Mouse (Mus musculus) macrophage (primary cell): ENCODE measurements around the gene Vcl. TPM values are rescaled to one million over a fixed set of nuclear protein-coding genes. Genes with fewer than 3 reads are reported as not detected.

Experiments
- H3K27ac ChIP-seq: fragments of 350-480 bp; formaldehyde crosslinking; 2 replicates; pipeline ENCODE4 v1.9.0; 2021
- H3K36me3 ChIP-seq: fragments of 350-480 bp; formaldehyde crosslinking; 2 replicates; pipeline ENCODE4 v1.9.0; 2021; ENCODE audit errors: inconsistent target
- H3K4me3 ChIP-seq: fragments of 350-480 bp; formaldehyde crosslinking; 2 replicates; pipeline ENCODE4 v1.9.0; 2021; ENCODE audit errors: inconsistent target
- H3K79me2 ChIP-seq: fragments of 350-480 bp; formaldehyde crosslinking; 2 replicates; pipeline ENCODE4 v1.9.0; 2021; ENCODE audit errors: inconsistent target
- WGBS: methylation state at CpG from one replicate; pipeline ENCODE4 v1.1.7; 2026; ENCODE audit warnings: inconsistent platforms; ENCODE audit not compliant: missing documents; 5-methylcytosine and 5-hydroxymethylcytosine counted together
- polyA plus RNA-seq: library from polyadenylated mRNA; stranded (reverse); fragments of 250-400 nt; gene quantifications from 3 replicates; pipeline ENCODE4 v1.2.4, GENCODE M21; 2018; ENCODE audit warnings: inconsistent platforms

Vcl gene
- polyA plus RNA-seq, 1 experiment from 2014 or later: 27.3 TPM

DNA sequence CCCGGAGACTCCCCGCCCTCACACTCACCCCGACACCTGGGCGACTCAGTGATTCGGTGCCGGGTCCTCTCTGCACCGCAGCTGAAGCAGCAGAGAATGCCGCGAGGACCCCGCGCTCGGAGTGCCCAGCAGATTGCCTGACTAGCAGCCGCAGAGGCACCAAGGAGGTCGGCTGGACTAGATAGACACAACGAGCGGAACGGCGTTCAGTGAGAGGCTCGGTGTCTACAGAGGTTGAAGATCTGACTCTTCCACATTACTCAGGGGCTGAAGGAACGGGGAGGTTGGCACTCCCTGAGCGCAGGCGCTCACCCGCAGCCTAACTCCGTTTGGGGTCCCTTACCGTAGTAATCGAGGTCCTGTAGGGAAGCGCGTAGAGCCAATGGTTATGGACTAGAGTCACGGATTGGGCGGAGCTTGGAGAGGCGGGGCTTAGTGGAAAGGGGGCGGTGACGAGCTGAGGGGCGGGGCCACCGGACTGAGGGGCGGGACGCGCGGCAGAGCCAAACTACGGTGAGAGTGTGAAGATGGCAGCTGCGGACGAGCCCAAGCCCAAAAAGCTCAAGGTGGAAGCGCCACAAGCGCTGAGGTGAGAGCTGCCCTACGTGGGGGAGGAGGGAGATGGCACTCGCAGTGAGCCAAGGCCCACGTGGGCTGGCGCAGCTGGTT, 123.0 kb downstream of the Vcl start, which contains the start of the genes Ap3m1 and Adk:
Gene Ap3m1 (minus strand): TSS at position 397 of the 669 bp plus-strand sequence.
Gene Adk (plus strand): TSS at position 463 of the 669 bp plus-strand sequence.
- Histone ChIP-seq H3K27ac (peak within 1 kb of the TSS; percentile 91), H3K4me3 (peak within 1 kb of the TSS; percentile 98), H3K36me3 (no peaks in the 10 kb centered on the region), H3K79me2 (peaks cover 46% of the 10 kb centered on the region)
- under 1% methylated on average over 45 of the region's 48 CpGs for WGBS

DNA sequence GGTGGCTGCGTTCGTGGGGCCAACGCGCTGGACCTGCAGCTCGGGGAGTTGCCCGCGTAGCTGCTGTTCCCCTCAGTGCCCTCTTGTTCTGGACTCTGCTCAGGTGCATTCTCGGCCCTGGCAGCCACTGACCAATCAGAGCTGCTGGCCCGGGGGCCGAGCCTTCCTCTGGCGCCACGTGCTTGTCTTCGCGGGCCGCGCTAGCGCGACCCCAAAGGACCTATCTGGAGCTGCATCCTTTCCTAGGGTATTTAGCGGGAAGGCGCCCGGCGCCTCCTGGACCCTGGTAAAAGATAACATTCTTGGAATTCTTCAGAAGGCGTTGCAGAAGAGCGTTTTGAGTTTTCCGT, 123.6 kb downstream of the Vcl start:
- under 1% methylated on average over 24 of the region's 25 CpGs for WGBS
- Histone ChIP-seq H3K27ac (no peak overlapping the region), H3K36me3 (no peaks in the 10 kb centered on the region), H3K79me2 (peaks cover 41% of the 10 kb centered on the region), H3K4me3 (peak overlapping the region; percentile 98)

DNA sequence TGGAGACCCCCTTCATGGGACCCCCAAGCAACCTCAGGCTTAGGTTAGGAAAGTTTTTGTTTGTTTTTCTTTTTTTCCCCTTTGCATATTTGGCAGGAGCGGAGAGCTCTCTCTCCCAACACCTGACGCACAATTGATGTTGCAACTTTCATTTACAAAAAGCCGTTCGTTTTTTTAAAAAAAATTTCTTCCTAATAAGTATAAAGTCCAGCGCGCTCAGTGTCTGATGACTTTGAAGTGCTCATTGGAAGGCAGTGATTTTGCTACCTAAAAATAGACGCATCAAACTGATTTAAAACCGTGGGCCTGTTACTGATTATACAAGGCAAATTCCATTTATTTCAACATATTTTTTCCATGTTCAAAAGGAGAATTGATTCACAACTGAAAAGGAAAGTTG, 124.0 kb downstream of the Vcl start:
- peaks cover 37% of the 10 kb centered on the region for H3K79me2 ChIP-seq
- peak overlapping the region; percentile 98 for H3K4me3 ChIP-seq
- H3K27ac ChIP-seq: no peak overlapping the region
- WGBS: 7% methylated on average over 8 of the region's 8 CpGs
- no peaks in the 10 kb centered on the region for H3K36me3 ChIP-seq

DNA sequence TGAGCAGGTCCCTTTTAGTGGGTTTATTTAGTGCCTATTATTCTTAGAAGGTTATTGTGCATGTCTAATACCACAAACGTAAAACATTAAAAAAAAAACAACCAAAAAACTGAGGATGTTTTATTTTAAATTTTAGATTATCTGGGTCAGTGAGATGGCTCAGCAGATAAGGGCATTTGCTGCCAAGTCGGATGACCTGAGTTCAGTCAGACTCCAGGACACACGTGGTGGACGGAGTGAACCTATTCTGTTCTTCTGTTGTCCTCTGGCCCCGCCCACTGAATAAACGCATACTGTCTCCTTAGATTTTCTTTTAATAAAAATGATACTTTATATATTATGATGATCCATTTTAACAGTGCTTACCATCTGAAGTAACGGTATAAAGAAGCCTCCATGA, 124.4 kb downstream of the Vcl start:
- Histone ChIP-seq H3K36me3 (no peaks in the 10 kb centered on the region), H3K79me2 (peaks cover 33% of the 10 kb centered on the region), H3K4me3 (no peak overlapping the region), H3K27ac (no peak overlapping the region)
- WGBS: 87% methylated on average over 7 of the region's 7 CpGs

DNA sequence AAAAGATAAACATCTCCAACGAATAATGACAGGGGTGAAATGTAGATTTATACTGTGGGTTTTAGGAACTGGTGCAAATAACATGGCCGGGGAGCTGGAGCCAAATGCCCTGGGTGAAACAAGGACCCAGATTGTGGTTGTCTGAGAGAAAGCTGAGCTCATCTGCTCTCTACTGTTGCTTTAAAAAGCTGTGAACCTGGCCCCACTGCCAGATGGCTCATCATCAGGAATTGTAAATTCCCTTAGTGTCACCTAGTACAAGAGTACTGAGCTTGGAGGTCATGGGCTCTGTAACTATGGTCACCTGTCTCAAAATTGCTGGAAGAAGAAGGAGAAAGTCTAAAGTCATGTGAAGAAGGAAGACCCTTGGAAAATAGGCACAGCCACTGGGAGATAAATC, 129.8 kb downstream of the Vcl start:
- no peaks in the 10 kb centered on the region for H3K36me3 ChIP-seq
- 78% methylated on average over 2 of the region's 2 CpGs for WGBS
- no peaks in the 10 kb centered on the region for H3K79me2 ChIP-seq
- H3K4me3 ChIP-seq: no peak overlapping the region
- H3K27ac ChIP-seq: no peak overlapping the region

DNA sequence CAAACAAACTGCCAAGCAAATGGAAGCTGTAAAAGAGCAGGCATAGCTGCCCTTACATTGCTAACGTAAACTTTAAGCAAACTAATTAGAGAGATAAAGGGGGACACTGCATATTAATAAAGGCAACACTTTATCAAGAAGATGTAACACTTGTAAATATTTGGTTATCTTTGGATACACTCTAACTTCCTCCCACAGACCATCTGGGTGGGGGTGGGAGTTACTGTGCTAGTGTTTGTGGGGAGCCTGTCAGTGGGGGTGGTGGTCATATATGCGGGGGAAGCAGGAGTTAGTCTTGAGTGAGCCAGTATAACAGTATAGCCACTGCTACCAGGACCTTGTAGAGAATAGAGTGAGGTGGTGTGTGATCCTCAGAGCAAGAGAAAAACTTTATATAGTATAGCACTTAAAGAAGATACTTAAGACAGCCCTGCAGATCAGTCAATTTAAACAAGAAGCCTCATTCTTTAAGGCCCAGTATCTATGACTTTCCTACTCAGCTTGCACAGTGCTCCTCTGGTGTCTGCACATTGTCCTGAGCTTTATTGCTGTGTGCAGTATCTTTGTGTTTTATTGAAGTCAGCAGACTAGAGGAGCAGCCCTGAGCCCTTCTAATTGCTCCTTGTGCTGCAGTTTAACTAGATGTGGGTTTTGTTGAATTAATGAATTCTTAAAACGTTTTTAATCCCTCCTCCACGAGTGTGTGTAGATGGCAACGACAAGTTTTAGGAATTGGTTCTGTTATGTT, 133.7 kb downstream of the Vcl start:
- Histone ChIP-seq H3K36me3 (no peaks in the 10 kb centered on the region), H3K27ac (no peak overlapping the region), H3K4me3 (no peak overlapping the region), H3K79me2 (no peaks in the 10 kb centered on the region)
- 87% methylated on average over 5 of the region's 5 CpGs for WGBS

DNA sequence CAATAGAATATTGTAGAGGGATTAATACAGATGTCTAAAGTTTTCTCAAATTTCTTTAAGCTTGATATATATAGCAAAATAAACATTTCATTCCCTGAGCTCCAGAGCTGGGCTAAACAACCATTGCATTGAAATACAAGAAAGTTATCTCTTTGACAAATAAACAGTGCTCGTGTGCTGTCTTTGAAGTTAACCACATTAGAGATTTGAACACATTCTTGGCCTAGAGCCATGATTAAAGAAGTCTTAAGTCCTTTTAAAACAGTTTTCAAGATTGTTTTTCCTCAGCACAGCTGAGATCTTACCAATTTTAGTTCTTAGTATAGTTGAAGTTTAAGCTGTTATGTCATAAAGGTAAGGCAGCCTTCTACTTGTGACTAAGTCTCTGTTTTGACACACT, 135.1 kb downstream of the Vcl start:
- Histone ChIP-seq H3K36me3 (no peaks in the 10 kb centered on the region), H3K79me2 (no peaks in the 10 kb centered on the region), H3K4me3 (no peak overlapping the region), H3K27ac (no peak overlapping the region)
- 89% methylated on average over 1 of the region's 1 CpGs for WGBS

DNA sequence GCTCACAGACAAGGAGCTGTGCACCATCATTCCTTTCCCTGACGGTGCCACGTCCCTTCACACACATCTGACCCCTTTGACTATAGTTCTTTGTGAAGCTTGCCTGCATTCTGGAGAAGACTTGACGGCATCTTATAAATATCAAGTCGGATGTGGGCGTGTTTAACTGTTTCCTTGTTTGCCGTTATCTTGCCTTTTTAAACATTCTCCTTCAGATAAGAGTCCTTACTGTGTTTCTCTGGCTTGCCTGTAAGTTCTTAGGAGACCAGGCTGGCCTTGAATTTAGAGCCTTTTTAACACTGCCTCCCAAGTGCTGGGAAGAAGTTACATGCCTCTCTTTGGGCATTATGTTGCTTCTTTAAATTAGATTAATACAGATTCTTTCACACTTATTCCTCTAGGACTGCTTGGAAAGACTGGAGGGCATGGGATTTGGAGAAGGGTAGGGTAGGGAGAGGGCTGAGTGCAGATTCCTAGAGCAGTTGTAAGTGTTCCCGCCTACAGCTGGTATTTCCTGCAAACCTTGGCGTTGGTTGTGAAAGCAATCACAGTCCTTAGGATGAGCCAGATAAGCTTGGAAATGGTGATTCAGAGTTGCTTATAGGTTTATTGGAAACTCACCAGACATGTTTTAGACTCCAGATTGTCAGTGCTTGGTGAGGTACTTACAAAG, 136.4 kb downstream of the Vcl start:
- no peaks in the 10 kb centered on the region for H3K36me3 ChIP-seq
- no peak overlapping the region for H3K4me3 ChIP-seq
- 74% methylated on average over 8 of the region's 8 CpGs for WGBS
- no peaks in the 10 kb centered on the region for H3K79me2 ChIP-seq
- no peak overlapping the region for H3K27ac ChIP-seq

DNA sequence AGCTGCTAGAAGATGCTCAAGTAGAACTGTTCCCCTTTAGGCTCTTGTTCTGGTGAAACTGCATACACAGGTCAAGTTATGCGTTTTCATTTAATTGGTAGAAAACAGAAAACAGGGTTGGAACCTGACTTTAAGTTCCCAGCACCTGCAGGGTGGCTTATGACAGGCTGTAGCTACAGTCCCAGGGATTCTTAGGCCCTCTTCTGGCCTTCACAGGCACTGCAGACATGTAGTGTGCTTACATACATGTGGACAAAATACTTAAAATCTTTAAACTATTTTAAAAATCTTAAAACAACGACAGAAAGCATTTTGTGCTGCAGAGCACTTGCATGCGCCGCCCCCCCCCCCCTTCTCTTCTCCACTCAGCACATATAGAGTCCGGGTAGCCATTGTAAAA, 140.4 kb downstream of the Vcl start:
- H3K4me3 ChIP-seq: no peak overlapping the region
- H3K27ac ChIP-seq: no peak overlapping the region
- no peaks in the 10 kb centered on the region for H3K79me2 ChIP-seq
- no peaks in the 10 kb centered on the region for H3K36me3 ChIP-seq
- WGBS: 90% methylated on average over 5 of the region's 5 CpGs

DNA sequence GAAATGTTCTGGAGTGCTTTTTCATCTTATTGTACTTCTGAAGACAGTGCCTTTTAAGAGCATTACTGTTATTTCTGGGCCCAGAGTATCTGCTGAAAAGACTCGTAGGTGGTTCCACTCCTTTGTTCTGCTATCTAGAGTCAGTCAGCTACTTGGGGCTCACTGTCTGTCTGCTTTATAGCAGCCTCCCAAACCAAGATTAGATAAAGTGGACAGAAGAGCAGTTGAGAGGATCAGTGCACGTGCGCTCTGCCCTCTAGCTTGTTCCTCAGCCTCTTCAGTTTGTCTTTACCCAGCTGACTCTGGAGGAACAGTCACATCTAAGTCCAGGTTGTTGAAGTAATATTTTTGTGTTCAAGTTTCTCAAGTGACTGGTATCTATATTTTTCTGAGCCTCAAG, 144.8 kb downstream of the Vcl start:
- H3K27ac ChIP-seq: no peak overlapping the region
- 96% methylated on average over 3 of the region's 3 CpGs for WGBS
- peaks cover 19% of the 10 kb centered on the region for H3K79me2 ChIP-seq
- no peak overlapping the region for H3K4me3 ChIP-seq
- no peaks in the 10 kb centered on the region for H3K36me3 ChIP-seq

DNA sequence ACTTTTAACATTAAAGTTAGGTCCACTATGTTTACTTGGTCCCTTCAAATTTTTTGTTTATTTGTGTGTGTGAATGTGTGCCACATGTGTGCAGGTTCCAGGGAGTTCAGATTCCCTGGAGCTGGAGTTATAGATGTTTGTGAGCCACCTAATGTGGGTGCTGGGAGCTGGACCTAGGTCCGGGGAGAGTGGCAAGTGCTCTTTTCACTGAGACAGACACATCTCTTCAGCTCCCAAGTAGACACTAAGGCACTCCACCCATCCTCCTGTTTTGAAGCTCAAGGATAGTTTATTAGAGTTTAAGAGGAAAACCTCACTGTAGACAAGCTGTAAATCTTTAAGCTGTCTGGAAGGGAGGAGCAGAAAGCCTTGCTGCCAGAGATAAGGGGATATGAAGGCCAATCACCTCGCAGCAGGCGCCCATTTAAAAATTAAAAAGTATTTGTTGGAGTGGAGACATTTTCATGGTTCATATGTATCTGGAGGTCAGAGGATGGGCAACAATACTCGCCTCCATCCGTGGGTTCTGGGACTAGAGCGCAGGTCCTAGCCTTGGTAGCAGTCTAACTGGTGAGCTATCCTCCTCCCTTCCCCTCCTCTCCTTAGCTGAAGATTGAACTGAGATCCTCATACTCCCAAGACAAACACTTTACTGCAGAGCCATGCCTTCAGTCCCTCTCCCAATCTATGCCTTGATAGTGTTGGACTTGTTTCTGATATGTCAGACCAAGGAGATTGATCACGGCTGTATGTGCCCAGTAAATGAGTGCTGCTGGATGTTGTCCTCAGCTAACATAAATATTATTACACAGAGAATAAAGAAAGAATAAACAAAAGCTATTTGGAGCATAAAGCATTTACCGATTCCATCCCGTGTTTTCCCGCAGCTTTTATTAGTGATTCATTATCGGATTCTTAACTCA, 145.5 kb downstream of the Vcl start:
- Histone ChIP-seq H3K27ac (no peak overlapping the region), H3K4me3 (peak overlapping the region; percentile 55; the same call in 1 of the 2 replicates), H3K36me3 (no peaks in the 10 kb centered on the region), H3K79me2 (peaks cover 26% of the 10 kb centered on the region)
- WGBS: 76% methylated on average over 10 of the region's 11 CpGs

DNA sequence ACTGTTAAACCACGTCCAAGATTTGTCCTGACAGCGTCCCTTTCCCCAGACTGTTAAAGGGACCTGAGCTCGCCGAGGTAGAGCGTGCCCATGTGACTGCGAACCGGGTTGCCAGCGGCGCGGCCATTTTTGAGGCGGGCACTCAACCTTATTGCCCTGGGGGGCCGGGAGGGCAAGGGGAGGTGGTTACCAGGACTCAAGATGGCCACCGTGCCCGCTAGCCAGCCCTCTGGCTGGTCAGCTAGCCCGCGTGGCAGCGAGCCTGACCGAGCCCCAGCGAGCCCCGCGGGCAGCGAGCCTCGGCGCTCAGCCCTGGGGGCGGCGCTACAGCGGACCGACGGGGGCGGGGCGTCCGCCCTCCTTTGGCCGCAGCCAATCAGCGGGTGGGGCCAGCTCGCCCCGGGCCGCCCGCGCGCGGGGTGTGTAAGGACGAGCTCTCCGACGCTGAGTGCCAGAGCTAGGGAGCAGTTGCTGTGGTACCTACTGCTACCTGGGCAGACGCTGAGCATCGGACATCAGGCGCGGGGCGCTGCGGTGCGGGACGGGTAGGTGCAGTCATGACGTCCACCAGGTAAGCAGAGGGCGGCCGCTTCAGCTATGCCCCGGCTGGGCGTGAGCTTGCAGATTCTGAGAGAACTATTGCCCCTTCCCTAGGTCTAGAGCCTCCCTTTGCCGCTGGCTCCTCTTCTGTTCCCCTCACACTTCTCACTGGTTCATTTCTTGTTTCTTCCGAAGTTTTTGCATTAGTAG, 146.7 kb downstream of the Vcl start:
- WGBS: under 1% methylated on average over 54 of the region's 59 CpGs
- H3K27ac ChIP-seq: peak overlapping the region; percentile 47
- peaks cover 36% of the 10 kb centered on the region for H3K79me2 ChIP-seq
- no peaks in the 10 kb centered on the region for H3K36me3 ChIP-seq
- H3K4me3 ChIP-seq: peak overlapping the region; percentile 65

DNA sequence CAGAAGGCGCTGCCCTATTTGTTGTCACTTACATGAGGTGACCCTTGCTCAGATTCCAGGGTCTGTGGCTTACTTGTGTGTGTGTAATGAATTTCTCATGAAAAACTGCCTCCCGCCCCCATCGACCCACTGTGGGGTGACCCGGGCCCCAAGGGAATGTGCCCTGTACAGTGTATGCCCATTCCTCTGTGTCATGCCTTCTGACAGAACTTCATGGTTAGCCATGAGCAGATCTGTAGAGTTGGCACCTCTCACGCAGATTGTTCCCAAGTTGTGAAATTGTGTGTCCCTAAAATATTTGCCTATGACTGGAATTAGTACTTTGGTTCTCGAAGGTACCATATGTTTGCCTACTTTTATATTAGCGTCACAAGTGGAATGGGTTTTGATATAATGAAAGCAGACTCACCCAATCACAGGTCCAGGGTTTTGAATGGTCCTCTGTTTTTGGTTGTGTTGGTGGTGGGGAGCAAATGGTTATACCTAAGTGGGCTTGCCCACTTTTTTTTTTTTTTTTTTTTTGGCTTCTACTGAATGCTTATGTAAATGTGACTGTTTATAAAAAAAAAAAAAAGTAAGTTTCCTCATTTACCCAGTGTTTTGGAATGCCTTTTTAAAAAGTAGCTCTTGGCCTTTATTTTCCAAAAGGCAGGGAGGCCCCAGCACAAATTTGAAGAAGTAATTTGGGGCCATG, 147.4 kb downstream of the Vcl start:
- Histone ChIP-seq H3K27ac (peak overlapping the region; percentile 31; the same call in 1 of the 2 replicates), H3K4me3 (peak overlapping the region; percentile 65), H3K36me3 (no peaks in the 10 kb centered on the region), H3K79me2 (peaks cover 44% of the 10 kb centered on the region)
- 33% methylated on average over 7 of the region's 7 CpGs for WGBS
